Mouse (Mus musculus): Measurements from ENCODE around the gene Rtkn.
A peak's percentile ranks its signal among the peaks of the same experiment; 100 is the strongest.

The Rtkn gene

DNA sequence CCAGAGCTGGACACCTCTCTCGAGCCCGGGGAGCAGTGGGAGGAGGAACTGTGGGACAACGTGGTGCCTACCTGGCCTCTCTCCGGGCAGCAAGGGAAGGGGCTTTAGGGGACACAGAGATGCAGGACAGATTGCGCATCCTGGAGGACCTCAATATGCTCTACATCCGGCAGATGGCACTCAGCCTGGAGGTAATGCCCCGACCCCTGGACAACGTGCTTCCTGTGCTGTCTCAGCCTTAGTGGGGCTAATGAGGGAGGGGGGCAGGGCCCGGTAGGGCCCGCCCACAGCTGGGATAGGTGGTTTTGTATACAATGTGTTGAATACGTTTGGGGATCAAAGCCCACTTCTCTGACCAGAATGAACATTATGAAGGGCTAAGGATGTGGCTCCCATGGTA lies 2.8 kb downstream of the Rtkn start:
- peak; percentile 84 for DNase-seq (ENCODE audit: low spot score)

DNA sequence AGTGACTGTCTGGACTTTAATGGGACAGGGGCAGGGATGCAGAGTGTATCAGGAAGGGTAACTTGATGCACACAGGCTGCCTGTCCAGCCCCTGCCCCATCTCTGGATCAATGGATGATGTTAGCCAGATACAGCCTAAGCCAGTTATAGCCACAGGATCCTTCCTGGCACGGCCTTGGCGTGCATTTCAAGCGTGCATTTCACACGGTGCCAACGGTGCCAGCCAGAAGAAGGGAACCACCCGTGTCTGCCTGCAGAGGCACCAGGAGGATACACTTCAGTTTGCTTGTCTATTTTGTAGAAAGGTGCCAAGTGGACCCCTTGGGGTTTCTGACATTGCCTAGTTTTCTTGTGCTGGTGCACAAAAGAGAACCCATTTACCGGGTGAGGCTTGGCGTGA lies 4.8 kb downstream of the Rtkn start:
- no peak for DNase-seq (ENCODE audit: low spot score)

DNA sequence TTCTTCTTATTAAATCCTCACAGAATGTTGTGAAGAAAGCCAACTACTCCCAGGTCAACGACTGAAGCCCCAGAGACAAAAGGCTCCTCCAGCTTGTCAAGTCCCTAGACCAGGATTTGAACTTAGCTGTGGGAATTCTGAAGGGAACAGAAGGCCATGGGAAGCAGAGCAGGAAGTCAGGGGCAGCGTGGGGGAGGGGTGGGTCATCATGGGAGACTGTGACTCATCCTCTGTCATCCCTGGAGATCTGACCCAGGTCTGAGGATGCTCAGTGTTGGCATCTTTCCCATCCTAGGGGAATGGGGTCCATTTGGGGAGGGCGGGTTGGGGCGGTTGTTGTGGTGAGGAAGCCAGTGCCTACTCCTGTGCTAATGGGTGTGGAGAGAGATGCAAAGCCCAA lies 6.4 kb downstream of the Rtkn start:
- DNase-seq (ENCODE audit: low spot score): no peak

DNA sequence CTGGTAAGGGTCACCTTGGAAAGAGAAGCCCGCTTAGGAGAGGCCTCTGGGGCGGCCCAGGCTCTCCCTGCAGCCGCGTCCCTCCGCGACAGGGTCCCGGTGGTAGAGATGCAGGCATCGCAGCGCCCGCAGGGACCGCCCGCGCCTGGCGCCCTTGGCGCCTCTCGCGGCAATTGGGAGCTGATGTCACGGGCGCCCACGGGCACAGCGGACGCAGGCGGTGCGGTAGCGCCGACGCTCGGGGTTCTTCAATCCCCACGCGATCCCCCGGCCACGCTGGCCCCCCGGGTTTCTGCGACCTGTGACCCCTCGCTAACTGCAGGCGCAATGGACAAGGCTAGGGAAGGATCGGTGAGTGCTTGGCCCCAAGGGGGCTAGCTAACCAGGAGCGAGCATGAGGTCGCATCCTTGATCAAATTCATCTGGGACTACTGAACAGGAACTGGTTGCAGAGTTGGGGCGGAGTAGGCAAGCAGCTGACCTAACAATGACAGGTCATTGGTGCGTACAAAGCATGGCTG lies 7.0 kb downstream of the Rtkn start:
- peak; percentile 64 for DNase-seq (ENCODE audit: low spot score)

DNA sequence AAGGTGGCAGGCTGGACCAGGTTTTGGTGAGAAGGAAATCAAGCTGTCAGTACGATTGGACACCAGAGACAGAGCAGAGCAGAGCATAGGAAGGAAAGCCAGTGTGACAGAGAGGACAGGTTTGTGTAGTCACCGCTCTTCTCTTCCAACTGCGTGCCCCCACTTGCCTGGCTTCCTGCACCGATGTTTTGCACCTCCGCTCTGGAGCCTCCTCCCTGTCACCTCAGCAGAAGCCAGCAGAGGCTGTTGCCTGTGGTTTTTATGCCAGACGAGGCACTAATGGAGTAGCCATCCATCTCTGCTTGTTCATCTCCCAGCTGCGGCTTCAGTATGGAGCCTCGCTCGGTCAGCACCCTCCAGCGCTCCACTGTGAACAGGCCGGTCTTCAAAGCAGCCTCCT lies 7.6 kb downstream of the Rtkn start:
- no peak for DNase-seq (ENCODE audit: low spot score)

DNA sequence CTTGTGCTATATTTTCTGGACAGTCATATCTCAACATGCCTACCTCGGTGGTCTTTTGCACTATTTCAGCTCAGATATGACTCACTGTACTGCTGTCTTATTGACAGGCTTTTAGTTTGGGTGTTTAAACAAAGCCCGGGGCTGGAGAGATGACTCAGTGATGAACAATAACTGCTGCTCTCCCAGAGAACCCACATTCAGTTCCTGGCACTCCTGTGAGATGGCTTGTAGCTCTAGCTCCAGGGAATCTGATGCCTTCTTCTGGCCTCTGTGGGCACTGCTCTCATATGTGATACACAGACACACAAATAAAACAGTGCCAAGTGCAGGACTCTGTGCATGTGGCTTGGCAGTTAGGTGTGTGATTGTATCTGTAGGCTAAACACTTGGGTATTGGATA lies 9.9 kb downstream of the Rtkn start:
- no peak for DNase-seq (ENCODE audit: low spot score)

DNA sequence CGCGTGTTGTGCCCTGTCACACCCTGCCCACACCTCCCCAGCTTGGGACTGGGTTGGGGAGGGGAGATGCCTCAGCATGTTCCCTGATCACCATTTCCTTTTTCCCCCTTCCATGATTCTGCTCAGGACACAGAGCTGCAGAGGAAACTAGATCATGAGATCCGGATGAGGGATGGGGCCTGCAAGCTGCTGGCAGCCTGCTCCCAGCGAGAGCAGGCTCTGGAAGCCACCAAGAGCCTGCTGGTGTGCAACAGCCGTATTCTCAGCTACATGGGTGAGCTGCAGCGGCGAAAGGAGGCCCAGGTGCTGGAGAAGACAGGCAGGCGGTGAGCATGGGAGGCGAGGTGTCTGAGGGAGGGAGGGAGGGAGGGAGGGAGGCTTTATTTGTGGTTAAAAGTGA lies 10.5 kb downstream of the Rtkn start:
- DNase-seq (ENCODE audit: low spot score): no peak

DNA sequence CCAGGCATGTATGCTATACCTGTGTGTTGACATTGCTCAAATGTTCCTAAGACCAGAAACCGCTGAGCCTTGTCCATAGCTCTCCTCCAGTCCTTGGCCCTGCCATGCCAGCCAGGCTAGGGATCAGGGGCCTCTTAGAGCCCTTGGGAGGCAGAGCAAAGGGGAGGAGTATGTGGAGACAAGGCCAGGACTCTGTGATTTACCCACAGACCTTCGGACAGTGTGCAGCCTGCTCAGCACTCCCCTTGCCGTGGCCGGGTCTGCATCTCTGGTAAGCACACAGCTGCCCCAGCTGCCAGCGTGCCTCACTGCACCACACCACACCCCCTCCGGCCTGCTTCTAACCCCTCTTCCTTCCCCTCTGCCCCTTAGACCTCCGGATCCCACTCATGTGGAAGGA lies 12.0 kb downstream of the Rtkn start:
- no peak for DNase-seq (ENCODE audit: low spot score)

DNA sequence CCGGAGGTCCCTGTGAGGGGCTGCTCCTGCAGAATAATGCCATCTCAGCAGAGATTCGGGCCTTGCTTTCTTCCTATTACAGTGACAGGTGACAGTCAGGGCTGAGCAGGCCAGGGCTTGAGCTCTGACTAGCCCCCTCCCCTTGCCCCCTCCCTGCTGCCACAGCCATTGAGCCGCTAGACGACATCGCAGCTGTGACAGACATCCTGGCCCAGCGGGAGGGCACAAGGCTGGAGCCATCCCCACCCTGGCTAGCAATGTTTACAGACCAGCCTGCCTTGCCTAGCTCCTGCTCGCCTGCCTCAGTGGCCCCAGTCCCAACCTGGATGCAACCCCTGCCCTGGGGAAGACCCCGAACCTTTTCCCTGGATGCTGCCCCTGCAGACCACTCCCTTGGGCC lies 16.5 kb downstream of the Rtkn start:
- no peak for DNase-seq (ENCODE audit: low spot score)

DNA sequence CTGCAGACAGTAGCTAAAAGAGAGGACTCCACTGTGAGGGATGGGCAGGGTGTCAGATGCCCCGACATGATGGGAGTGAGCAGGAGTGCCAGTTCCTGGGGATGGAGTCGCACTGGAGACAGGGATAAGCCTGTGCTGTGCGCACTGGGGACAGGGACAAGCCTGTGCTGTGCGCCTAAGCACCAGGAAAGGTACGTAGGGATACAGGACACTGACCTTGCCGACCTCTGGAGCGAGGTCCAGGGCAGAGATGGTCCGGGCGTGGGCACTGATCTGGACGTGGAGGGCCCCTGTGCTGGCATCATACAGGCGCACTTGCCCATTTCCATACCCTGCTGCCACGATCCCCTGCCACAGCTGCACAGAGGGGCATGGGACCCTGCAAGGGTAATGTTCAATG lies 17.8 kb downstream of the Rtkn start:
- no peak for DNase-seq (ENCODE audit: low spot score)

DNA sequence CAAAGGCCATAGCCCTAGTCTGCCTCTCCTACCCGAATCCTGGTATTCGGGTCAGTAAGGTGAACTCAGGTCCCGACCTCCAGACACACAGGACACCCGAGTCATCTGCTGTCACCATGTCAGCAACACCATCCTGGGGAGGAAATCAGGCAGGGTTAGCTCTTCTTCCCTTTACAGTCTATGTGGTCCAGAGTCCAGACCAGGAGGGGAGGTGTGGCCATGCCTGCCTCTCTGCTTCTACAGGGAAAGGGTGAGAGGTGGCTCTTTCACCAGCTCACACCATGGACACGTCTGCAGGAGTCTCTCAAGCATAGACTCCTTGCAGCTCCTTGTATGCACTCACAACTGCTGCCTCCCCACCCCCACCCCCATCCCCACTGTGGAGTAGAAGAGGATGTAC lies 18.2 kb downstream of the Rtkn start:
- DNase-seq (ENCODE audit: low spot score): no peak

DNA sequence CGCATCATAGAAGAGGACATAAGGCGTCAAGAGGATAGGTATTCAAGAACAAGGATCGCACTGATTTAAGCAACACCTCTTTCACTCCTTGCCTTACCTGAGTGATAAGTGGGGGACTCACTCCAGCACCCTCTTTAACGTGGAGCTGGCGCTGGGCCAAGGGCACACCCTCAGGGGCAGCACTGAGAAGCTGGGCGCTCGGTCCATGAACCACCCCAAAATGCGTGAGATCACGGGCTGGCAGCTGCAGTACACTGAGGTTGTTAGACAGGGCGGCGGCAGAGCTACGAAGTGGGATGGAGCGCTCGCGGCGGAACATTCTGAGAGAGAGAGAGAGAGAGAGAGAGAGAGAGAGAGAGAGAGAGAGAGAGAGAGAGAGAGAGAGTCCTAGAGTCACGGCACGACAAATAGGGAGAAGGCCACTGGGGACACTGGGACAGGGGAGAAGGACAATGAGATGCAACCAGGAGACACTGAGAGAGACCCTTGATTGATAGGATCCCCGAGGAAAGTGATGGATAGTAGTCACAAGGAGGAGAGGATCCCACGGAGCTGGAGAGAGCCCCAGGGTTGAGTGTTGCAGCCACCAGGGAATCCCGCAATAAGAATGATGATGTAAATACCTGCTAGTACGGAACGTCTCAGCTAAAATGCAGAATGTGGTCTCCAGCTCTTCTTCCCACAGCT lies 20.4 kb downstream of the Rtkn start:
- no peak for DNase-seq (ENCODE audit: low spot score)

DNA sequence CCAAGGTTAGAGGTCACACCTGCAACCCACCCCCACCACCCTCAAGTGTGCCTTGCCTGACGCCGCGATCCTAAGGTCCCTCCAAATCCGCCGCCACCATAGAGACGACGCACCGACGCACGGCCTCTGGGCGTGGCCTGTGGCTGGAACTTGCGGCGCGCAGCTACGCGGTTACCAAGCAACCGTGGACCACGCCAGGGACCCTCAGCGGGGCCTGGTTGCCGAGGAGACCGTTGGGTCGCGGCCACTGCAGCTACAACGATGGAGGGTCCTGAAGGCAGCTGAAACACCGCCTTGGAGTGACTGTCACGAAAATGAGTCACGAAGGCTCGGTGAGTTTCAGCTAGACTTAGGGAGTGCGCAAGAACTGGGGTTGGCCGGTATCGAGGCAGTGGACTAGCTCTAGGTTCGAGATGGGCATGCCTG lies 21.0 kb downstream of the Rtkn start, which contains the start of the genes Wdr54 and 1700003E16Rik:
Wdr54 (minus strand) TSS at position 139 of the 426 bp plus-strand sequence.
1700003E16Rik (plus strand) TSS at position 146 of the 426 bp plus-strand sequence.
- peak; percentile 97 for DNase-seq (ENCODE audit: low spot score)

DNA sequence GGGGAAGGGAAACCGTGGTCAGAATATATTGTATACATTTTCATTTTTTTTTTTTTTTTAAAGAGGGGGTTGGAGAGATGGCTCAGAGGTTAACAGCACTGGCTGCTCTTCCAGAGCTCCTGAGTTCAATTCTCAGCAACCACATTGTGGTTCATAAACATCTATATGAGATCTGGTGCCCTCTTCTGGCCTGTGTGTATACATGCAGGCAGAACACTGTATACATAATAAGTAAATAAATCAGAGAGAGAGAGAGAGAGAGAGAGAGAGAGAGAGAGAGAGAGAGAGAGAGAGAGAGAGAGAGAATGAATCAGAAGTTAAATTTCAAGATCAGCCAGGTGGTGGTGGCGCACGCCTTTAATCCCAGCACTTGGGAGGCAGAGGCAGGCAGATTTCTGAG lies 24.2 kb downstream of the Rtkn start:
- DNase-seq (ENCODE audit: low spot score): peak; percentile 88

DNA sequence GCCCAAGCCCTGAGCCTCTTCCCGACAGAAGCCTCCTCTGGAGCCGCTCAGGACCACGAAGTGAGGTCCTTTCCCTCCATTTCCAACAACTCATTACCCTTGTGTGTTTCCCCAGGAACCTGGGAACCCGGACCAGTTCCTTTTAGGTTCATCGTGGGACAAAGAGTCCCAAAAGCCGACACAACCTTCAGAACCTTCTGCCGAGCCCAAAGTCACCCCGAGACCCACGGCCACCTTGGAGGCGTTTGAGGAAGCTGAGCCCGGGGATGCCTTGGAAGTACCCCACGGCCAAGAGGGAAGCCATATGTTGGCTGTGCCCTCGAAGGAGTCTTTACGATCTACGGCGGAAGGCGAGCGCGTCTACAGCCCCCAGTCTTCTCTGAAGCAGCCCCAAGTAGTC lies 26.2 kb downstream of the Rtkn start:
- DNase-seq (ENCODE audit: low spot score): no peak

DNA sequence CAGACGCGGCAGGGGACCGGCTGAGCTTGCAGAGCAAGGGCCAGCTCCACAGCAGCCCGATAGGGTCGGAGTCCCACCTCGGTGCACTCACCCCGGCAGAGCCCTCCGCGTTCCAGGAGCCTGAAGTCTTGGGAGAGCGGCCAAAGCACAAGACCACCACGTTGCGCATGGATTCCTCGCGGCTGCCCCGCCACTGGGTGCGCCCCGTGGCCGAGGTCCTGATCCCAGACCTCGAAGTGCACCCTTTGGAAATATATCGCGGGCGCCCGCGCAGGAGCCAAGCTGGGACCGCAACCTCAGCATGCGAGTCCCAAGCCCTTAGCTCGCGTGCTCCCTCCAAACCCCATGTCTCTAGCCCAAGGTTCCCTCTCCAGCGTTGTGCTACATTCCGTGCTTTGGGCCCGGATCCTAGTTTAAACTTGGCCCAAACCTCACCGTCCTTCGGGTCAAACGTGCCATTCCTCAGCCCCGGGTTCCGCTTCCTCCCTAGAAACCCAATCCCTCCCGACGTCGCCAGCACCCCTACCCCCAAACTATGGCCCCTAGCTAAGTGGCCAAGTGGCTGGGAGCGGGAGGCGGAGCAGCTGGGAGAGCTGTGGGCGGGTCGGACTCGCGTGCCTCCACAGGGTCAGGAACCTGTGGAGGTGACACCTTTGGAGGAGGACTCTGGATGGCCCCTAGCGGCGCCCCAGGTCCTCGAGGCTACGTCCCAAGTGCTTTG lies 26.8 kb downstream of the Rtkn start:
- DNase-seq (ENCODE audit: low spot score): peak; percentile 43

DNA sequence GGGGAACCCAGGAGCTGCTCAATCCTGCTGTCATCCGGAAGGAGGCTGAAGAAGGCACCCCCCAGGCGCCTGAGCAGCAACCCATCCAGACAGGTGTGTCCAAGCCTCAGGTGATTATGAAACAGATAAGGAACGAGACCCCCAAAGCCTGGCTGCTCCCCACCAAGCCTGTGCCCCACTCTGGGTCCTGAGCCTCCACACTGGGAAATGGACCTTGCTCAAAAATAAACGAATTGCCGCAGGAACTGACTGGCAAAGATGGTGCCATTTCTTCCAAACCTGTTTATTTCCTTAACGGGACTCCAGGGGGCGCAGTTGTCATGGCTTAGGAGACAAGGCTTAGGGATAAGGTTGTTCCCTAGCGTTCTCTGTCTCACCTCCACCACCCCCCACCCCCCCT lies 27.4 kb downstream of the Rtkn start:
- DNase-seq (ENCODE audit: low spot score): peak; percentile 84

DNA sequence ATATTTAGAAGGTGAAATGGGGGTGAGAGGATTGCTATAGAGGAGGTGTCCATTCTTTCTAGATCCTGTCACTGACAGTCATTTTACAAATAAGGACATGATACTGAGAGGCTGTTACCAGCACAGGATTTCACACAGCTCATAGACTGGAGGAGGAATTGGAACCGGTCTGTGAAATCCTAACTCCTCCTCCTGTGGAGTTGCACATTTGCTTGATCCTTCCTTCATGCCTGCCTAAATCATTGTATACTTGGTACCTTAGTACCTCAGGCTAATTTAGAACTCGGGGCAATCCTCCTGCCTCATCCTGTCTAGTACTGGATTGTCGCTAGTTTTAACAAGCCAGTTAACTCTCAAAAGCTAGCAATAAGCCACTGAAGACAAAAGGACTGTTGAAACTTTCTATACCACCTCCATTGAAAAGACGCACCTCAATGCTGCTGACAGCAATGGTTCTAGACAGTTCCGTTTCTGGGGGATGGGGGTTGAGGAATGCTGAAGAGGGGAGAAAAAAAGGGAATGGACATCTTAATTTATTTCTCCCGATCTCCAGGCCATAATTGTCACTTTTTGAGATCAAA lies 29.9 kb downstream of the Rtkn start:
- DNase-seq (ENCODE audit: low spot score): no peak

DNA sequence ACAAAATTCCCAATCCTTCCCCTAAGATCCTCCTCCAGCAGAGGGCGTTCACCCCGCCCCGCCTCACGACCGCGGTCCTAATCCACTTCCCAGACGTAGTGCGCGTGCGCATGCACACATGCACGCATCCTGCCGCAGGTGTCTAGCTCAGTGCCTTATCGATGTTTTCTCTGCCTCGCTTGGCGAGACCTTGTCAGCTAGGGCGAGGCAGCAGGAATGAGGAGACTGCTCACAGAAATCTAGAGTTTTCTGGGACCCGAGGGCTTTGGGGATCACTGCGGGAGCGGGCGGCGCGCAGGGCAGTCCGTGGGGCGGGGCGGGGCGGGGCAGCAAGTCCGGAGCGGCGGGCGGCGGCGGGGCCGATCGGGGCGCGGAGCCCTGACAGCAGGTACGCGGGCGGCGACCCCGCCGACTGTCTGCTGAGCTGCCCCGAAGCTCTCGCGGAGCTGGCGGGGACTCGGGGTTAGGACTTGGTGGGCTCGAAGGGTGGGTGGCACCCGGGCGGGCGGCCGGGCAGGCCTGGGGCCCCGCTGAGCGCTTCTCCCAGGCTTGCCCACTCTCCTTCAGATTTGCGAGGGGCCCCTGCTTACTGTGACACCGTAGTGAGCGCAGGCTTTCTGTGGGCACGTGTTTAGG lies 30.5 kb downstream of the Rtkn start, which contains the start of gene Dctn1:
Dctn1 (plus strand) TSS at position 314 of the 636 bp plus-strand sequence.
- peak; percentile 97 for DNase-seq (ENCODE audit: low spot score)

DNA sequence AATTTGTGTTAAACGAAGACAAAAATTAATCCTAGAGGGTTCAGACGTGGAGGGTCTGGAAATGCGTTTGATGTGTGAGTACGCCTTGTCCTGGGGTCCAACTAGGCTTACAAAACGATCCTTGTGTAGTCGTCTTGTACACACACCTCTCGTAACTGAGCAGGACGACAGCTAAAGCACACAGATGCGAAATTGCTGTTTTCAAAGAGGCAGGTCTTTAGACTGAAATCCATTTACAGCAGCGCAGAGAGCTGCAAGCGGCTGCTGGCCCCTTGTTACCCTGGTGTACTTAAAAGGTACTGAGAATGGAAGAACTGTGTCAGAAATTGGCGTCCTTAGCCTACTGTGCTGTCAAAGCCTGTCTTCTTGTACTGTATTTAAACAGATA lies 31.0 kb downstream of the Rtkn start:
- DNase-seq (ENCODE audit: low spot score): no peak

DNA sequence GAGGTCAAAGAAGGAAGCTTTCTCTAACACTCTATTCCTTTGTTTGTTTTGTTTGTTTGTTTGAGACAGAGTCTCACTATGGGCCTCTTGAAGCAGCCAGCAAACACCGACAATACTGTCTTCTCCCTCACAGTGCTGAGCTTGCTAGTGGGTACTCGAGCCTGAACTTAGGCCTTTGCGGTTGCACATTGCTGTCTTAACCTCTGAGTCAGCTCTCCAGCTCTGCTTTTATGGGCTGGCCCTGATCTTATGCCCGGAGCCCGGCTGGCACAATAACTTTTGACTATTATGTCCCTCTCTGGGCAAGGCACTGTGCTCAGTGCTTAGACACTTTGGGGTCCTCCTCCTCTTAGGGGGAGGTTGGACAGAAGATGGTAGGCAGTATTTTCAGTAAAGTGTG lies 34.6 kb downstream of the Rtkn start:
- no peak for DNase-seq (ENCODE audit: low spot score)

DNA sequence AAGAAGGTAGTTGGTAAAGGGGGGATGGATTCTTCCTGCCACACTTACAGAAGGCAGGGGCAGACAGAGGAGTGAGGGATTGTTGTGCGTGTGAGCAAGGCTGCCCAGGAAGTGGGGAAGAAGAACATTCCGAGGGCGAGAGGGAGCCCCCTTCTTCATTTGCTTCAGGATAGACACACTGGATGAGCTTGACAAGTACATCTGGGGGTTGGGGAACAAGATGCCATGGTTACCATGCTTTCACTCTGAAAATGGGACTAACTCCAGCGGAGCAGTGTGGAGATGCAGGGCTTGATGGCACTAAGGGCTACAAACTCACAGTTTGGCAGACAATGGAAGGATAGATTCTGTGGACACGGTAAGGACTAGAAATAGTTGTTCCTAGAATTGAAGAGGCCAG lies 35.8 kb downstream of the Rtkn start:
- no peak for DNase-seq (ENCODE audit: low spot score)
